Mouse (Mus musculus): Measurements from ENCODE around the gene Usf1.

GRCm38 (mm10) chr1:171447692-171448091 is 36.6 kb downstream of the Usf1 start:
- no peak for TF ChIP-seq MYOG (IDR thresholded peaks at IDR 0.05; ENCODE audit: control insufficient read depth in 1 of 3, insufficient read depth in 1 of 3, insufficient read length in 2 of 3, low read depth in 2 of 3)
- no peak for TF ChIP-seq POLR2A (IDR thresholded peaks at IDR 0.05; ENCODE audit: insufficient read length, low read depth)
